Mouse (Mus musculus) gonadal fat pad, adult 2 months (tissue): ENCODE data around the gene Pdzd11. TPM values are rescaled to one million over a fixed set of nuclear protein-coding genes. Genes with fewer than 3 reads are reported as not detected.
A peak's percentile ranks its signal among the peaks of the same experiment; 100 is the strongest.

Source experiments
- DNase-seq: peaks from one replicate; pipeline ENCODE4 v3.0.0-alpha.2; 2012; ENCODE audit warnings: low read depth
- polyA plus RNA-seq: library from polyadenylated mRNA; depleted of rRNA; stranded (reverse); fragments of >200 nt; gene quantifications from 2 replicates; pipeline ENCODE4 v1.2.3, GENCODE M21; 2012; rRNA removed

Gene Pdzd11
- polyA plus RNA-seq: 30.7 and 34.2 TPM in 2 replicates

DNA sequence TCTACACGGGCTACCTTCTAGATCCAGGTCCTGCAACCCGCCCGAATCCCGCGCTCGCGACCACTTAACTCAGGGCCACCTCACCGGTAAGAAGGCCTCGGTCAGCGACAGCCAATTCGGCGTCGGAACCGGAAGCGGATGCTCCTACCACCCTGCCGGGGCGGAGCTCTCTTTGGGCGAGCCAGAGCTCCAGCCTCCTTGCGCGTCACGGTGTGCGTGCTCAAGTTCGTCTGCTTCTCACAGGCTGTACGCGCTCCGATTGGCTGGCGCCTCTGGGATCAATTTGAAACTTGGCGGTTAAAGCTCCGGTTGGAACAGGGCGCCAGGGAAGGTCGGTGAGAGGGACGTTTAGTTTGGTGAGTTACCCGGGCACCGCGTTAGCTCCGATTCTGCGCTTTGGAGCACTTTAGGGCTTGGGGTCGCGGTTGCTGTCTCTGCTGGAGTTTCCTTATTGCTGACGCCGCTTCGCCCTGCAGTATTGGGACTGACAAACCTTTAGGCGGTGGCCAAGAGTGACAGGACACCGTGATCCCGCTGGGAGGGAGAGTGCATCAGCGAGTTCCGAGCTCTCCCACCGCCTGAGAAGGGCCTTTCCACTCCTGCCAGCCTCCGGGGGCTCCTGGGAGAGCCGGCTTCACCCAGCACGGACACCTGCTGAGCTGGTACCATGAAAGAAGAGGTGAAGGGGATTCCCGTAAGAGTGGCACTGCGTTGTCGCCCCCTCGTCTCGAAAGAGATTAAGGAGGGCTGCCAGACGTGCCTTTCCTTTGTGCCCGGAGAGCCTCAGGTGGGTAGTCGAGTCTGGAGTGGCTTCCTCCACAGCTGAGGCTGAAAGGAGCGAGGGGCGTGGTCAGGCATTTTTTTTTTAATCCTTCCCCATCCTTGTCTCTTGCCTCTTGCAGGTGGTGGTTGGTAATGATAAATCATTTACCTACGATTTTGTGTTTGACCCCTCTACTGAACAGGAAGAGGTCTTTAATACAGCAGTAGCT lies at the start of gene Pdzd11:
Gene Pdzd11, minus strand, starts transcription at position 767 of the 992 bp plus-strand sequence.
- DNase-seq: peak; percentile 38

GRCm38 (mm10) chrX:100664825-100665224 lies 38.5 kb upstream of the Pdzd11 start:
- DNase-seq: no peak

- DNase-seq: no peak
Observed at GRCm38 (mm10) chrX:100652848-100653247, 26.5 kb upstream of the Pdzd11 start.

DNA sequence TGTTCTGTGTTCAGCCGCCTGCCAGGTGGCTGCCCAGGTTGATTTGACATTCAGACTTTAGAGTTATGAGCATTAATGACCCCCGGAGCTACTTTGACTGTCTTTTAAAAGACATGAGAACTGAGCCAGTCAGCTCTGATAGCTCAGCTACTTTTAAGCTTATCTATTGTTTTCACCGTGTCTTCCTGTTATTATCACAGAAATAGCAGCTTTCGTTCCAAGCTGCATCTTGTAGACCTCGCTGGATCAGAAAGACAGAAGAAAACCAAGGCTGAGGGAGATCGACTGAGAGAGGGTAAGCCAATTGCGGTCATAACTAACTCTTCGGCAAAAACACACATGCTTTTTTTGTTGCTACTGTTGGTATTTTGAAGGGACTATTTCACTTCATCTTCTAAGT lies 12.1 kb upstream of the Pdzd11 start:
- no peak for DNase-seq

DNA sequence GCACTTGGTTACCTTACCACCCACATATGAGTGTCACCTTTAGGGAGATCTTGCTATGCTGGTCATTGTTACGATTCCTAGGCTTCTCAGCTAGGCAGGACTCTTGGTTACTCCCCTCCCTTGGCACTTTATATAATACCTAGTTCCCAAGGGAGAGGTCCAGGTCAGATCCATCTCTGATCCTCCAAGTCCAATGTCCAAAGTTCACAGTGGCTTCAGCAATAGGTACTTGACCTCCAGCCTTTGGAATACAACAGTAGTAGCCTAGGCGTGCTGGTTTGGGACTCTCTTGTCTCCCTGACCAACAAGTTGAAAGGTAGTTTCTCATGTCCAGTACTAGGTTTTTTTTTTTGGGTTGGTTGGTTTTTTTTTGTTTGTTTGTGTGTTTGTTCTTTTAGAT lies 2.7 kb upstream of the Pdzd11 start:
- DNase-seq: no peak

- no peak for DNase-seq
Observed at GRCm38 (mm10) chrX:100625546-100625801, 894 bp downstream of the Pdzd11 start, which contains the start of gene Kif4. Kif4 (plus strand) TSS chrX:100625737.

DNA sequence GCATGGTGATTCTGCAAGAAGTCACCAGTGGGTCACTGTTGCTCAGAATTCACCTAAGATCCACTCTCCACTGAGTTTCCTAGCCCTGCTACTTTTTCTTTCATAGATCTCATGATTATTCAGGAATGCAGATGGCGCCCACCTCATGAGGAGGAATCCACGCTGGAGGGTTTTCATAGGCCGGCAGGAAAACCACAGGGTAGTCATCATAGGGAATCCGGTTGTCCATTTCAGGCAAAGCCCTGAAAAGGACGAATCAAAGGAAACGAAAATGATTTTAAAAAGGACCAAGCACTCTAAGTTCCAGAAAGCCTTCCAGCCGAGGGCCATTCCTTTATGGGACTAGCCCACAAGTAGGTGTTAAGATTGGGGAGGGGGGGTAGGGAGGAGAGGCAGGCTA lies 1.2 kb downstream of the Pdzd11 start:
- no peak for DNase-seq

GRCm38 (mm10) chrX:100624242-100624641 lies 2.1 kb downstream of the Pdzd11 start:
- DNase-seq: no peak

GRCm38 (mm10) chrX:100621366-100621765 lies 5.0 kb downstream of the Pdzd11 start:
- no peak for DNase-seq

DNA sequence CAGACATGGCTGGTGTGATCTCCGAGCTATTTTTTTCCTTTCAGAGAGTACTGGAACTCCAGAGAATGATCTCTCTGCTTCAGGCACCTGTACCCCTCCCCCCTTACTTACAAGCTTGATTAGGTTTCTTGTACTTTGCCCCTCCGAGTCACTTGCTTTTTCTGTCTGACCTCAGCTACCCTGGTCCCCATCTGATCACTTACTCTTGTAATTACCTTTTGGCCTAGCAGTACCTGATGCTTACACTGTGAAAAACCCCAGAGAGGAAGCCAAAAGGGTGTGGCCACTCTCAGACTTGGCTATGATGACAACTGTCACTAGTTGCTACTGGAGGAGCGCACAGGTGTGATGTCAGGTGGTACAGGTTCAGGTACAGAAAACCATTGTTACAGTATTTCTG lies 7.9 kb downstream of the Pdzd11 start:
- no peak for DNase-seq

GRCm38 (mm10) chrX:100605314-100605713 lies 21.1 kb downstream of the Pdzd11 start, which contains the start of gene Arr3:
Arr3 (plus strand) TSS chrX:100605497.
- no peak for DNase-seq

DNA sequence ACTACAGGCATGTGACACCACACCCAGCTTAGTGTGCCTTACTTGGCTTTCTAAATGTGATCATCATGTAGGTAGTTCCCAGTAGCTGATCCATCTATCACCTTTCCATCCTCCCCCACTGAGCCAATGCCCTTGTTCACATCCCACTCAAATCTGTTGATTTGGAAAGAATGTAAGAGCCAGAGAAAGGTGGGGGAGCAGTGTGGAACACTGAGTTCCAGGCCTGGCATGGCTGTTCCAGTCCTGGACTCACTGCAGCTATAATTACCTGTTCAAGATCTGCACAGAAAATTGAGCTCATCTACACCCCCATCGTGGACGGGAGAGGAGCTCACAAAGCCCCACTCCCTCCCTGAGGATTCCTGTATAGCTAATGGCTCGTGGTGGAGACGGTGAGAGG lies 26.6 kb downstream of the Pdzd11 start:
- no peak for DNase-seq

- peak; percentile 47 for DNase-seq
Observed at GRCm38 (mm10) chrX:100597439-100597838, 28.9 kb downstream of the Pdzd11 start.

GRCm38 (mm10) chrX:100594791-100595190 lies 31.6 kb downstream of the Pdzd11 start, which contains the start of gene P2ry4:
P2ry4 (minus strand) TSS chrX:100594869.
- no peak for DNase-seq

Other genes starting within 250 kb of the Pdzd11 start
- not detected in 2 replicates for gene Otud6a, start 197.6 kb downstream of the Pdzd11 start, polyA plus RNA-seq
- gene Awat2, start 183.9 kb downstream of the Pdzd11 start, polyA plus RNA-seq: 0.42 and 0.66 TPM in 2 replicates
- gene Igbp1, start 132.3 kb downstream of the Pdzd11 start, polyA plus RNA-seq: 33.3 and 33.6 TPM in 2 replicates
- gene Dgat2l6, start 101.7 kb downstream of the Pdzd11 start, polyA plus RNA-seq: not detected in 2 replicates
- not detected in 2 replicates for gene Awat1, start 54.3 kb downstream of the Pdzd11 start, polyA plus RNA-seq
- 0.03 TPM in 1 of 2 replicates, not detected in the other for gene P2ry4, start 31.7 kb downstream of the Pdzd11 start, polyA plus RNA-seq
- gene Arr3, start 21.1 kb downstream of the Pdzd11 start, polyA plus RNA-seq: not detected in 2 replicates
- 0.27 and 0.30 TPM in 2 replicates for gene Kif4, start 831 bp downstream of the Pdzd11 start, polyA plus RNA-seq
- gene Gdpd2, start 103.3 kb upstream of the Pdzd11 start, polyA plus RNA-seq: 2.1 and 2.2 TPM in 2 replicates
- gene Dlg3, start 141.2 kb upstream of the Pdzd11 start, polyA plus RNA-seq: 12.6 and 13.4 TPM in 2 replicates